ENCODE assay signal across 27 mouse cellular contexts in the genomic region with DNA sequence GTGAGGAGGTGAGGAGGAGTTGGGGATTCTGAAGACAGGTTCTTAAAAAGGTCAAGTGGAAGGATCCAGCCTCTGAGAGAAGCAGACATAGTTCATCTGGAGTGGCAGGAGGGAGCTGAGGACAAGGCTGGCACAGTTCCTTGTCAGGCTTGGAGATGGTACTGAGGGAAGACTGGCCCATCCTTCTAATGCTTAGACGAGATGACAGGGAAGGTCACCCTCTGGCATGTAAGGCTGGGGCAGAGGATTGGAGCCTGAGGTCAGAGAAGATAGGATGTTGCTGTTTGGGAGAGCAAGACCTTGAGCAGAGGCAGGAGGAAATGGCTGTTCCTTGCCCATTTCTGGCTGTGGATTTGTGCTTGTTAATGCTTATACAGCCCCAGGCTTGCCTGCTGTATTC. TPM values are rescaled to one million over a fixed set of nuclear protein-coding genes. Genes with fewer than 3 reads are reported as not detected.
DNase-seq lines count a peak whose midpoint lies in the region; TF ChIP-seq lines count a peak whose summit lies in the region.
"Had no signal": no experiment of that assay in that cellular context is flagged by ENCODE, and none has a peak within 500 bp of the region (broad histone marks: within the 10 kb centered on the region; RNA-seq: fewer than 3 reads in every experiment).

No protein-coding gene starts in this region.

- no peak overlapping the region for H3K27ac ChIP-seq in testis, adult 2 months (ENCODE audit: control insufficient read depth, insufficient read depth, low read depth, low read length)
- H3K27ac ChIP-seq: embryonic facial prominence, embryonic 10.5 days; embryonic facial prominence, embryonic 13.5 days; forebrain, embryonic 12.5 days; forebrain, embryonic 15.5 days; heart, embryonic 15.5 days; hindbrain, embryonic 10.5 days; hindbrain, embryonic 14.5 days had no signal

- no peak for TF ChIP-seq CTCF in testis, adult 2 months (IDR thresholded peaks at IDR 0.05; ENCODE audit: control insufficient read depth, insufficient read depth, insufficient replicate concordance, low read depth, low read length)

- peak overlapping the region; percentile 87 for H3K4me3 ChIP-seq in testis, adult 2 months (ENCODE audit: control insufficient read depth, low read depth, low read length)
- H3K4me3 ChIP-seq: embryonic facial prominence, embryonic 10.5 days; embryonic facial prominence, embryonic 13.5 days; erythroblast, embryonic 14.5 days; forebrain, embryonic 12.5 days; forebrain, embryonic 15.5 days; heart, embryonic 12.5 days; heart, embryonic 15.5 days; hindbrain, embryonic 10.5 days had no signal

- no peaks in the 10 kb centered on the region for H3K27me3 ChIP-seq in testis, adult 2 months (ENCODE audit: control insufficient read depth, insufficient read depth, low read length)
- H3K27me3 ChIP-seq: forebrain, embryonic 15.5 days had no signal

- DNase-seq in adrenal gland, adult (ENCODE audit: inconsistent age in 2 of 2, low spot score in 1 of 2): peak; percentile 51 to 75
- no peak for DNase-seq in adrenal gland, postnatal 25 days
- peak; percentile 55 for DNase-seq in adrenal gland, postnatal 14 days
- DNase-seq in adrenal gland, postnatal 10 days: no peak
- peak; percentile 51 to 54 for DNase-seq in cerebellum, postnatal 25 days
- DNase-seq in cerebellum, adult 11 months: no peak
- no peak for DNase-seq in testis, postnatal 14 days (ENCODE audit: low spot score)
- DNase-seq: cerebellum, postnatal 36 days; embryo, embryonic 11 days; gastrocnemius, postnatal 25 days; heart, adult 18-20 months; heart, postnatal 10 days; heart, postnatal 36 days; kidney, adult 2 months had no signal

- no peak for TF ChIP-seq POLR2A in testis, adult 2 months (IDR thresholded peaks at IDR 0.05; ENCODE audit: control insufficient read depth, low read depth, low read length)

- no peaks in the 10 kb centered on the region for H3K36me3 ChIP-seq in testis, adult 2 months (ENCODE audit: control insufficient read depth, insufficient read depth, low read length)
- H3K36me3 ChIP-seq: embryonic facial prominence, embryonic 10.5 days; embryonic facial prominence, embryonic 13.5 days; forebrain, embryonic 12.5 days; forebrain, embryonic 15.5 days; heart, embryonic 12.5 days; heart, embryonic 15.5 days; hindbrain, embryonic 10.5 days had no signal

- H3K4me1 ChIP-seq in testis, adult 2 months (ENCODE audit: control insufficient read depth, insufficient read depth, low read length): peaks cover 4% of the 10 kb centered on the region; the same call in 1 of the 2 replicates
- H3K4me1 ChIP-seq: forebrain, embryonic 15.5 days; heart, embryonic 12.5 days; heart, embryonic 15.5 days had no signal

RNA-seq across cellular contexts. Expression of a gene that starts 7.4 kb away (rescaled TPM):
- 17.7 and 23.1 TPM in 2 replicates for total RNA-seq in adrenal gland, postnatal 25 days (2021)
- total RNA-seq in adrenal gland, postnatal 14 days (2021): 16.6 and 20.1 TPM in 2 replicates
- total RNA-seq in adrenal gland, postnatal 10 days (2021): 10 to 100 TPM; 16.1 to 19.5 TPM
- polyA plus RNA-seq in testis, adult 2 months (2012; rRNA removed): 187 and 198 TPM in 2 replicates

RNA-seq across cellular contexts. Expression of a gene that starts 19.5 kb away (rescaled TPM):
- 4.6 and 6.8 TPM in 2 replicates for total RNA-seq in adrenal gland, postnatal 25 days (2021)
- 7.0 and 8.4 TPM in 2 replicates for total RNA-seq in adrenal gland, postnatal 14 days (2021)
- 1 to 10 TPM; 8.2 to 9.5 TPM for total RNA-seq in adrenal gland, postnatal 10 days (2021)
- polyA plus RNA-seq in testis, adult 2 months (2012; rRNA removed): 36.6 and 46.5 TPM in 2 replicates
- polyA plus RNA-seq: erythroblast, embryonic 14.5 days had no signal

RNA-seq across cellular contexts. Expression of a gene that starts 42.7 kb away (rescaled TPM):
- total RNA-seq in adrenal gland, postnatal 25 days (2021): 44.0 and 50.9 TPM in 2 replicates
- total RNA-seq in adrenal gland, postnatal 14 days (2021): 61.1 and 78.0 TPM in 2 replicates
- total RNA-seq in adrenal gland, postnatal 10 days (2021): 10 to 100 TPM; 68.2 to 83.6 TPM
- 16.7 and 19.5 TPM in 2 replicates for polyA plus RNA-seq in testis, adult 2 months (2012; rRNA removed)

RNA-seq across cellular contexts. Expression of a gene that starts 49.0 kb away (rescaled TPM):
- 1.7 and 2.6 TPM in 2 replicates for total RNA-seq in adrenal gland, postnatal 25 days (2021)
- total RNA-seq in adrenal gland, postnatal 14 days (2021): 0.71 and 0.96 TPM in 2 replicates
- 1 to 10 TPM; 1.2 to 1.7 TPM for total RNA-seq in adrenal gland, postnatal 10 days (2021)
- polyA plus RNA-seq in testis, adult 2 months (2012; rRNA removed): 0.10 TPM in 1 of 2 replicates, not detected in the other
- polyA plus RNA-seq: activated CD4-positive, CD25-positive, alpha-beta regulatory T cell, adult 4 months; embryonic facial prominence, embryonic 10.5 days; erythroblast, embryonic 14.5 days; heart, embryonic 12.5 days; heart, embryonic 15.5 days; intestine, embryonic 14.5 days; intestine, postnatal 0 days; kidney, adult 2 months had no signal

RNA-seq across cellular contexts. Expression of a gene that starts 49.4 kb away (rescaled TPM):
- total RNA-seq in adrenal gland, postnatal 25 days (2021): 55.3 and 73.0 TPM in 2 replicates
- total RNA-seq in adrenal gland, postnatal 14 days (2021): 60.1 and 64.8 TPM in 2 replicates
- 10 to 100 TPM; 58.8 to 68.4 TPM for total RNA-seq in adrenal gland, postnatal 10 days (2021)
- polyA plus RNA-seq in testis, adult 2 months (2012; rRNA removed): 4.6 and 6.6 TPM in 2 replicates

Comparison
In these comparisons a context has a peak if more than half of its experiments do, and no peak if none do; other contexts are left out.
1. DNase-seq: peak in adrenal gland, adult (2 of 2), adrenal gland, postnatal 14 days (single experiment) and cerebellum, postnatal 25 days (2 of 2); none in adrenal gland, postnatal 25 days (single experiment), adrenal gland, postnatal 10 days (single experiment), cerebellum, adult 11 months (single experiment) and testis, postnatal 14 days (single experiment).